Mouse (Mus musculus) liver, embryonic 11.5 days (tissue): ENCODE measurements around the gene Sycn. TPM values are rescaled to one million over a fixed set of nuclear protein-coding genes. Genes with fewer than 3 reads are reported as not detected.
"Not testable (repeated sequence)": the region's sequence is repeated elsewhere in the genome, so short reads cannot be mapped to it uniquely, and the experiment has no call there.

Source experiments
- ATAC-seq: fragments of 200-750 bp; cut with Nextera tagmentation; replicated peaks from 2 replicates; pipeline ENCODE4 v1.8.0; 2017; ENCODE audit warnings: moderate number of reproducible peaks, mild to moderate bottlenecking, moderate TSS enrichment, moderate library complexity; ENCODE audit not compliant: low FRiP score
- DNase-seq: peaks from one replicate; pipeline ENCODE4 v3.0.0-alpha.2; 2017; ENCODE audit warnings: low spot score
- H3K27ac ChIP-seq: fragments of 300-500 bp; sonication (generic); 2 replicates; pipeline ENCODE4 v1.5.1; 2014; ENCODE audit warnings: mild to moderate bottlenecking, low read depth, low read length, control low read depth
- H3K27me3 ChIP-seq: fragments of 300-500 bp; sonication (generic); replicated peaks from 2 replicates; pipeline ENCODE4 v1.6.1; 2014; ENCODE audit warnings: low read length, mixed read lengths; ENCODE audit not compliant: control insufficient read depth, insufficient read depth
- H3K36me3 ChIP-seq: fragments of 300-500 bp; sonication (generic); 2 replicates; pipeline ENCODE4 v1.6.1; 2014; ENCODE audit warnings: mild to moderate bottlenecking, low read length, moderate library complexity, mixed read lengths; ENCODE audit not compliant: control insufficient read depth, insufficient read depth
- H3K4me1 ChIP-seq: fragments of 300-500 bp; sonication (generic); replicated peaks from 2 replicates; pipeline ENCODE4 v1.6.1; 2014; ENCODE audit warnings: low read length, mixed read lengths; ENCODE audit not compliant: control insufficient read depth, insufficient read depth
- H3K4me2 ChIP-seq: fragments of 300-500 bp; sonication (generic); 2 replicates; pipeline ENCODE4 v1.6.1; 2014; ENCODE audit warnings: mild to moderate bottlenecking, control low read depth, moderate library complexity
- H3K4me3 ChIP-seq: fragments of 300-500 bp; sonication (generic); 2 replicates; pipeline ENCODE4 v1.5.1; 2014; ENCODE audit warnings: low read depth, low read length, control low read depth
- H3K9ac ChIP-seq: fragments of 300-500 bp; sonication (generic); 2 replicates; pipeline ENCODE4 v1.6.1; 2014; ENCODE audit warnings: low read depth, low read length, control low read depth
- H3K9me3 ChIP-seq: fragments of 300-500 bp; sonication (generic); 2 replicates; pipeline ENCODE4 v1.6.1; 2016; ENCODE audit warnings: low read length, inconsistent platforms, mixed read lengths; ENCODE audit not compliant: control insufficient read depth
- WGBS: fragments of 180-500 bp; shearing (Covaris S2); extraction: QIAGEN DNeasy Blood & Tissue Kit; methylation state at CpG from one replicate; pipeline ENCODE4 v1.1.7; 2014; 5-methylcytosine and 5-hydroxymethylcytosine counted together
- polyA plus RNA-seq: library from polyadenylated mRNA; unstranded; fragments of >200 nt; fragmentation: Nextera tagmentation; extraction: Ambion mirVana; gene quantifications from 2 replicates; pipeline ENCODE4 v1.2.1, GENCODE M21; 2014

The Sycn gene
- polyA plus RNA-seq, 1 experiment from 2014 or later = not detected

DNA sequence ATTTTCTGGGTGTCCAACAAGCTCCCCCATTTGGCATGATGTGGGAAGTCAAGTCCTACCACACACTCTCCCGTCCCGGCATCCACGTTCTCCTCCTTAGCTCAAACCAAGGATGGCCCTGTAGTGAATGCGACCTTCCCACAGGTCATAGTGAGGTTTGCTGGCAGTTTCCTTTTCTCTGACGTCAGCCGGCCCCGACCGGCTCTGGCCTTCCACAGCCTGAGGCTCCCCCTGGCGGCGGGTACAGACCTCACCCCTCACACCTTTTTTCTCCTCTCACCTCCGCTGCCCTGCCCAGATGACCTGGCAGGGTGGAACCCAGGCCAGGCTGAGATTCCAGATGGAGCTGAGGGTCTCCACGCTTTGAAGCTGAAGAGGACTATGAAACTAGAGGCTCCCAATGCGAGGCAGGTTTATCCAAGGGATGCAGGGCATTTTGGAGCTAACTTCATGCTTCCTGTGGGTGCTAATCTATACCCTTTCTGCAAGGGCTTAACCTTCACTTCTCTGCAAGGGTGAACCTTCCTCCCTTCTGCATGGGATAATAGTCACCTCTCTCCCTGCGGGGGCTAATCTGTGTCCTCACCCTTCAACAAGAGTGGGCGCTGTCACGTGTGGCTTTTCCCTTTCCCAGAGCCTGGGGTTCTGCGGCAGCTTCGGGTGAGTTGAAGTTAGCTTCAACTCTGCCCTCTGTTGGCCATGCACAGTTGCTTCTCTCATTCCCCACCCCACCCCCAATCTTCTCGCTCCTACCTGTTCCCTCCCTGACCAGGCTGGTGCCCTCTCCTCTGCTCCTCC lies 12.6 kb upstream of the Sycn start:
- no peaks in the 10 kb centered on the region for H3K9me3 ChIP-seq
- ATAC-seq (peak; percentile 63), DNase-seq (peak; percentile 74)
- H3K4me2 ChIP-seq = peak overlapping the region; percentile 33
- 5% methylated on average over 19 of the region's 19 CpGs for WGBS
- no peak overlapping the region for H3K27ac ChIP-seq
- H3K4me1 ChIP-seq = peaks cover 8% of the 10 kb centered on the region; the same call in 1 of the 2 replicates
- no peaks in the 10 kb centered on the region for H3K27me3 ChIP-seq
- H3K9ac ChIP-seq = no peak overlapping the region
- no peak overlapping the region for H3K4me3 ChIP-seq
- H3K36me3 ChIP-seq = no peaks in the 10 kb centered on the region

DNA sequence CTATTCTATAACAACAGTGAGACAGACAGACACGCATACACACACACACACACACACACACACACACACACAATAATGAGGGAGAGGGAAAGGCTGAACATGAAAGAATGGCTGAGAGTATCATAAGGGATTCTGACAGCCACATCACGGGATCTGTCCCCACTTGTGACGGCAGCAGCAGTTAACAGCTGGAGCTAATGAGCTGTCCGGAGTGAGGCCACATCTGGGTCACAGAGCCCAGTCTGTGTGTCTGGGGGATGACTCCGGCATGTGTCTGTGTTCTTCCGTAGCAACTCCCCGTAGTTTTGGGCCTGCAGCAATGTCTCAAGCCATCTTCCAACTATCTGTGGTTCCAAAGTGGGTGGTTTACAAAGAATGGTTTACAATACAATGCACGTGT lies 8.7 kb upstream of the Sycn start:
- Histone ChIP-seq H3K4me2 (no peak overlapping the region), H3K9ac (no peak overlapping the region), H3K27me3 (no peaks in the 10 kb centered on the region), H3K9me3 (no peaks in the 10 kb centered on the region), H3K4me3 (no peak overlapping the region), H3K27ac (no peak overlapping the region), H3K36me3 (no peaks in the 10 kb centered on the region), H3K4me1 (peaks cover 8% of the 10 kb centered on the region; the same call in 1 of the 2 replicates)
- 80% methylated on average over 8 of the region's 8 CpGs for WGBS
- DNase-seq = no peak
- ATAC-seq = no peak

DNA sequence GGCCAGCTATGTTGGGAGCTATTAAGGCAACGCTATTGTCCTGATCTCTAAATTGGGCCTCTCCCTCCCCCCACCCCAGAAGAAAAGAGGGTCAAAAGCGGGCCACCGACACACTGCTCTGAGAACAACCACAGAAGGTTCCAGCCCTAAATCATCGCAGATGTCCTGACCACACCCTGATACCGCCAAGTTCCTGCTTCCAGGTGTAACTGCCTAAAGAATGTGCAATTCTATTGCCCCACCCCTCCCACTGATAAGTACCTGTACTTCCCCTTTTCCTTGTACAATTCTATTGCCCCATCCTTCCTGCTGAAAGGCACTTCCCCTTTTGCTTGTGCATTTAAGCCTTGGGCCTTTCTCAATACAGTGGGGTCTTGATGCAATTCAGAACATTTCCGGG lies 1.8 kb upstream of the Sycn start:
- not testable (repeated sequence) for H3K4me3 ChIP-seq, H3K9me3 ChIP-seq, H3K36me3 ChIP-seq, H3K27ac ChIP-seq, ATAC-seq, H3K4me1 ChIP-seq, H3K27me3 ChIP-seq, H3K4me2 ChIP-seq, DNase-seq, H3K9ac ChIP-seq
- 79% methylated on average over 6 of the region's 6 CpGs for WGBS

DNA sequence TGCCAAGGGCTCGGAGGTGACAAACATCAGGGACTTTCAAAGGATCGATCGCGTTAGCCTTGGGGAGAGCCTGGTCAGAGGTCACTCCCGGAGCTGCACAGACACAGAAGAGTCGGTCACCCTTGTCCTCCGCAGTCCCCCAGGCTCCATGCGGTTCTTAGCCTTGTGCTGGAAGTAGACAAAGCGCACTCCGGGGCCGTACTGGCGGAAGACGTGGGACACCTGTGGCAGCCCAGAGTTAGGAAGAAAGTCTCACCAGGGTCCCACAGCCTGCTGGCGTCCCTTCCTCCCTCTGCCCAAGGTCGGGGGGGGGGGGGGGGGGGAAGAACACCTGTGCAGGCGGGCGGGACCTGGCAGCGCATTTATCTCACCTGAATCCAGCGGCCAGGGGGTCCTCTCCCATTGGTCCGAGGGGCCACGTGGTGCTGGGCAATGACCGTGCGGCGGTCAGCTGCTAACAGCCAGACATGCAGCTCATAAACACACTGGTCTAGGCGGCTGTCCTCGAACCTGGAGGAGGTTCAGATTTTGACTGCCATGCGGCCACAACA lies 3.4 kb downstream of the Sycn start:
- no peak for ATAC-seq

DNA sequence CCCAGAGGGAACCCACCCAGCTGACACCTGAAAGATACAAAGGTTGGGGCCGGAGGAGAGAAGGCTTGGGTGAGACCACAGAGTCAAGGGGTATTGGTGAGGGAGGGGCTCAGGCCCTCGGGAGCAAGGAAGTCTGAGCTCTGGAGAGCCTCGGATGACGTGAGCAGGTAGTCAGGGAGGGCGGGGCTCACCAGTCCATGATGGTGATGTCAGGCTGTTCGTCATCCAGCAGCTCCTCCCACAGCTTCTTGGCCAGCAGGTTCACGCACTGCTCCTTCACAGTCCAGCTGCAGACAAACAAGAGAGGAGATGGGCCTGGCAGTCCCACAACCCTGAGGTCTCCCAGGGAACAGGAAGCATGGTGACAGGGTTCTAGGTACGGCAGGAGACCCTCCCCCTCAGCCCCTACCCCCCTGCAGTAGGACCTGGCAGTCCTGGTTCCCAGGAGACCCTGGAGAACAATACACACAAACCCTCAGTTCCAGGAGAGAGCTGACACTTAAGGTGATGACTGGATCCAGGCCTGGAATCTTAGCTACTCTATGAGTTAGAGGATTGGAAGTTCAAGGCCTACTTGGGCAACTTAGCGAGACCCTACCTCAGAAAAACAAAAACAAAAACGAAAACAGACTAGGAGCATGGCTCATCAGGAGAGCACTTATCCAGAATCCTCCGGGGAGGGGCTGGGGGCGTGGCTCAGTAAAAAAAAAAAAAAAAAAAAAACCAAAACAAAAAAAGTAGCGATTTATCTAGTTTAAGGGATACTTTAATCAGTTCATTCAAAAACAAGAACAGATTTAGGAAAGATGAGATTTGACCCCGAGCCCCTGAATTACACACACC lies 4.6 kb downstream of the Sycn start:
- 30% methylated on average over 14 of the region's 14 CpGs for whole genome bisulfite sequencing
- H3K27me3 ChIP-seq = peaks cover 47% of the 10 kb centered on the region
- H3K27ac ChIP-seq = no peak overlapping the region
- DNase-seq (no peak), ATAC-seq (no peak)
- peaks cover 10% of the 10 kb centered on the region for H3K4me1 ChIP-seq
- no peak overlapping the region for H3K4me2 ChIP-seq
- no peaks in the 10 kb centered on the region for H3K36me3 ChIP-seq
- H3K9ac ChIP-seq = no peak overlapping the region
- no peak overlapping the region for H3K4me3 ChIP-seq
- H3K9me3 ChIP-seq = no peaks in the 10 kb centered on the region

More for the DNA sequence above, 3.4 kb downstream of the Sycn start:
- no peak overlapping the region for H3K9ac ChIP-seq
- H3K4me3 ChIP-seq = 0 out of 2 replicates have a peak overlapping the region, but pooled peaks have one; percentile 24
- H3K4me2 ChIP-seq = peak overlapping the region; percentile 47
- H3K9me3 ChIP-seq = no peaks in the 10 kb centered on the region
- peaks cover 10% of the 10 kb centered on the region for H3K4me1 ChIP-seq
- H3K27me3 ChIP-seq = peaks cover 47% of the 10 kb centered on the region
- H3K36me3 ChIP-seq = no peaks in the 10 kb centered on the region
- H3K27ac ChIP-seq = no peak overlapping the region
- WGBS = 11% methylated on average over 25 of the region's 27 CpGs
- no peak for DNase-seq

DNA sequence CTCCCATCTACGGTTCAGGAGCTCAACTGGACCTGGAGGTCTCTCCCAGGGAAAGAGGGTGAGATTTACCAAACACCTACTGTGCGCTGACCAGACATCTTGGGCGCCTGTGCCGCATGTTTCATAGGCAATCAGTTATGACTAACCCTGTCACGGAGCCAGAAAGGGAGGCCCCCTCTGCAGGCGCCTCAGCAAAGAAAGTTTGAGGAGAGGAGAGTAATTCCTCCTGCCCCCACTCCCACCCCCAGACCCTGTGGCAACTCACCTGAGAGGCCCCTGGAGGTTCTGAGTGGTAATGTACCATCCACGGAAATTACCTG lies 5.2 kb downstream of the Sycn start:
- H3K4me2 ChIP-seq = no peak overlapping the region
- peaks cover 47% of the 10 kb centered on the region for H3K27me3 ChIP-seq
- peaks cover 10% of the 10 kb centered on the region for H3K4me1 ChIP-seq
- no peak overlapping the region for H3K4me3 ChIP-seq
- no peak overlapping the region for H3K9ac ChIP-seq
- ATAC-seq = no peak
- no peaks in the 10 kb centered on the region for H3K9me3 ChIP-seq
- H3K27ac ChIP-seq = no peak overlapping the region
- 58% methylated on average over 7 of the region's 7 CpGs for WGBS
- no peaks in the 10 kb centered on the region for H3K36me3 ChIP-seq
- DNase-seq = no peak

DNA sequence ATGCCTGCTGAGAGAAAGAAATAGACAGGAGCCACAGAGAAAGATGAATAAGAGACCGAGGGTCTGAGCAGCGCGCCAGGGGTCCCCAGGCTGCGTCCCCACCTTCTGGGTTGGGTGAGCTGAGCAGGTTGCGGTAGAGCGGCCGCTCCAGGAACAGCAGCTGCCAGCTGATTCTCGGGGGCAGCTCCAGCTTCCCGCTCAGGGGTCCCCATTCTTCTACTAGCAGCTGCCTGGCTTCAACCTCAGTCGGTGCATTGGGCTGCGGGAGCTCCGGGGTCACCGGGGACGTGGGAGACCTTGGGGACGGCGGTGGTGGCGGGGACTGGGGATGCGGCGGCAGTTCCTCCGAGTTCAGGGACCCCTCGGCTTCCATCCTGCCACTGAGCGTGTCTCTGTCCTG lies 6.0 kb downstream of the Sycn start:
- H3K27ac ChIP-seq = no peak overlapping the region
- H3K4me3 ChIP-seq = peak overlapping the region; percentile 35
- no peak overlapping the region for H3K9ac ChIP-seq
- H3K4me1 ChIP-seq = peaks cover 10% of the 10 kb centered on the region
- WGBS = 1% methylated on average over 22 of the region's 22 CpGs
- no peaks in the 10 kb centered on the region for H3K36me3 ChIP-seq
- H3K4me2 ChIP-seq = peak overlapping the region; percentile 54
- ATAC-seq = no peak
- no peak for DNase-seq
- H3K27me3 ChIP-seq = peaks cover 47% of the 10 kb centered on the region
- H3K9me3 ChIP-seq = no peaks in the 10 kb centered on the region

DNA sequence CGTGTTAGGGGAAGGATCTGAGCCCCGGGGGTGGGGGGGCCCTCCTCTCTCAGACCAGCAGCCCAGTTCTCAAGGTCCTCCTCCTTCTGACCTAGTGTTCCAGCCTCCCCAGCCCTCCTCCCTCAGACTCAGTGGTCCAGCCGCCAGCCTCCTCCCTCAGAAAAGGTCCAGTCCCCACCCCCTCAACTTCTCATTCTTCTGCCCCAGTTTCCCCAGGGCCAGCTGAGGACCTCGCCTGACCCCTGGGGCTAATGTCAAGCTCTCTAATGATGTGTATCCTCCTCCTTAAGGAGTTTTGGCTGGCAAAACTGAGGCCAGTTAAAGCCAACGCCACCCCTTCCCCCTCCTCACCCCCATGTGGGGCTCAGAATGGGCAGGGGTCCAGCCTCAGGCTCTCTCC lies 6.5 kb downstream of the Sycn start, which contains the start of gene Nccrp1:
Nccrp1 (minus strand) TSS at position 101 of the 400 bp plus-strand sequence.
- H3K4me1 ChIP-seq = peaks cover 10% of the 10 kb centered on the region
- peak within 1 kb of the TSS; percentile 54 for H3K4me2 ChIP-seq
- H3K36me3 ChIP-seq = no peaks in the 10 kb centered on the region
- 3% methylated on average over 5 of the region's 5 CpGs for WGBS
- H3K27ac ChIP-seq = no peak within 1 kb of the TSS
- H3K27me3 ChIP-seq = peaks cover 47% of the 10 kb centered on the region
- no peak for ATAC-seq
- no peaks in the 10 kb centered on the region for H3K9me3 ChIP-seq
- H3K4me3 ChIP-seq = peak within 1 kb of the TSS; percentile 35
- DNase-seq = no peak
- no peak within 1 kb of the TSS for H3K9ac ChIP-seq
